ENCODE assay signal across 26 mouse cellular contexts in genomic region chr13:34424921-34425320, GRCm38 (mm10).
A peak's percentile ranks its signal among the peaks of the same experiment; 100 is the strongest.
DNase-seq lines count a peak whose midpoint lies in the region; ATAC-seq and TF ChIP-seq lines count a peak whose summit lies in the region.
"Had no signal": no experiment of that assay in that cellular context is flagged by ENCODE, and none has a peak within 500 bp of the region (broad histone marks: within the 10 kb centered on the region; RNA-seq: fewer than 3 reads in every experiment).

No protein-coding gene starts in this region.

- TF ChIP-seq EP300 in stomach, postnatal 0 days (optimal IDR thresholded peaks at IDR 0.05), result no peak

- H3K4me2 ChIP-seq in stomach, embryonic 16.5 days (ENCODE audit: low read depth, low read length), result no peak overlapping the region
- H3K4me2 ChIP-seq in stomach, postnatal 0 days (replicated peaks; ENCODE audit: low read depth), result no peak overlapping the region
- H3K4me2 ChIP-seq: embryonic facial prominence, embryonic 13.5 days; forebrain, embryonic 12.5 days; hindbrain, embryonic 14.5 days; limb, embryonic 15.5 days; stomach, embryonic 15.5 days had no signal

- peak overlapping the region; percentile 46; the same call in 1 of the 2 replicates for H3K27ac ChIP-seq in stomach, embryonic 16.5 days (ENCODE audit: low read length)
- no peak overlapping the region for H3K27ac ChIP-seq in stomach, postnatal 0 days (replicated peaks)
- H3K27ac ChIP-seq: embryonic facial prominence, embryonic 13.5 days; forebrain, embryonic 12.5 days; hindbrain, embryonic 14.5 days; limb, embryonic 15.5 days; midbrain, embryonic 10.5 days; stomach, embryonic 15.5 days had no signal

- H3K36me3 ChIP-seq in stomach, embryonic 16.5 days (ENCODE audit: control insufficient read depth, insufficient read depth, low read length), result no peaks in the 10 kb centered on the region
- no peaks in the 10 kb centered on the region for H3K36me3 ChIP-seq in stomach, postnatal 0 days (ENCODE audit: control insufficient read depth, insufficient read depth, low read length)
- H3K36me3 ChIP-seq: embryonic facial prominence, embryonic 13.5 days; forebrain, embryonic 12.5 days; limb, embryonic 15.5 days; midbrain, embryonic 10.5 days; stomach, embryonic 15.5 days had no signal

- DNase-seq in cerebellum, postnatal 14 days, result peak; percentile 4 to 13
- DNase-seq in cerebellum, adult 8-10 months, result no peak
- no peak for DNase-seq in stomach, postnatal 0 days (ENCODE audit: low spot score)
- no peak for DNase-seq in ovary, adult 18-20 months (ENCODE audit: low spot score)
- DNase-seq: adrenal gland, postnatal 25 days; B cell, adult 2 months; cerebellum, adult 11 months; cerebellum, postnatal 25 days; embryo, embryonic 11 days; gastrocnemius, postnatal 36 days; kidney, adult 8-10 months; lung, adult 18-20 months; right cerebral cortex, adult 18-20 months had no signal

- no peaks in the 10 kb centered on the region for H3K4me1 ChIP-seq in stomach, embryonic 16.5 days (ENCODE audit: control insufficient read depth, insufficient read depth, low read length)
- H3K4me1 ChIP-seq in stomach, postnatal 0 days (replicated peaks; ENCODE audit: control insufficient read depth, insufficient read depth), result no peaks in the 10 kb centered on the region
- H3K4me1 ChIP-seq: forebrain, embryonic 12.5 days; stomach, embryonic 15.5 days had no signal

- H3K4me3 ChIP-seq in stomach, embryonic 16.5 days (replicated peaks; ENCODE audit: low read length), result no peak overlapping the region
- no peak overlapping the region for H3K4me3 ChIP-seq in stomach, postnatal 0 days (ENCODE audit: low read depth, low read length)
- H3K4me3 ChIP-seq: embryonic facial prominence, embryonic 13.5 days; erythroblast, embryonic 14.5 days; forebrain, embryonic 12.5 days; limb, embryonic 15.5 days; midbrain, embryonic 10.5 days; stomach, embryonic 15.5 days had no signal

- TF ChIP-seq CTCF in stomach, postnatal 0 days (IDR thresholded peaks at IDR 0.05; ENCODE audit: low read depth), result no peak

- no peaks in the 10 kb centered on the region for H3K9me3 ChIP-seq in stomach, embryonic 16.5 days (replicated peaks; ENCODE audit: control insufficient read depth, low read length)
- no peaks in the 10 kb centered on the region for H3K9me3 ChIP-seq in stomach, postnatal 0 days (ENCODE audit: control insufficient read depth, low read length)
- H3K9me3 ChIP-seq: embryonic facial prominence, embryonic 13.5 days; forebrain, embryonic 12.5 days; limb, embryonic 15.5 days; midbrain, embryonic 10.5 days; stomach, embryonic 15.5 days had no signal

- no peaks in the 10 kb centered on the region for H3K27me3 ChIP-seq in stomach, embryonic 16.5 days (ENCODE audit: control insufficient read depth, insufficient read depth, low read length)
- no peaks in the 10 kb centered on the region for H3K27me3 ChIP-seq in stomach, postnatal 0 days (ENCODE audit: control insufficient read depth, insufficient read depth, low read length)
- H3K27me3 ChIP-seq: embryonic facial prominence, embryonic 13.5 days; forebrain, embryonic 12.5 days; limb, embryonic 15.5 days; stomach, embryonic 15.5 days had no signal

- H3K9ac ChIP-seq in stomach, embryonic 16.5 days (ENCODE audit: low read length), result no peak overlapping the region
- H3K9ac ChIP-seq in stomach, postnatal 0 days (ENCODE audit: low read length), result no peak overlapping the region
- H3K9ac ChIP-seq: embryonic facial prominence, embryonic 13.5 days; forebrain, embryonic 12.5 days; hindbrain, embryonic 14.5 days; limb, embryonic 15.5 days; stomach, embryonic 15.5 days had no signal

- no peak for ATAC-seq in stomach, embryonic 16.5 days (ENCODE audit: insufficient read depth, low FRiP score)
- no peak for ATAC-seq in stomach, postnatal 0 days (ENCODE audit: low FRiP score, low TSS enrichment)
- peak; percentile 96 for ATAC-seq in common myeloid progenitor, adult 5-6 weeks (replicated peaks; ENCODE audit: low read depth, poor library complexity, severe bottlenecking)
- 0 out of 2 replicates have a peak, but pooled peaks have one; percentile 14 for ATAC-seq in megakaryocyte-erythroid progenitor cell, adult 5-6 weeks (replicated peaks; ENCODE audit: low FRiP score, low TSS enrichment, poor library complexity, severe bottlenecking)
- ATAC-seq in CD4-positive, CD25-positive, alpha-beta regulatory T cell, adult 4 months, result no peak
- ATAC-seq: inflammation-experienced regulatory T-cells, adult 6 months; midbrain, embryonic 16.5 days had no signal

- WGBS in stomach, embryonic 16.5 days, result 71% methylated on average over 3 of the region's 3 CpGs
- WGBS in stomach, postnatal 0 days, result 62% methylated on average over 3 of the region's 3 CpGs

Comparison
In these comparisons a context has a peak if more than half of its experiments do, and no peak if none do; other contexts are left out.
1. DNase-seq: peak in cerebellum, postnatal 14 days (2 of 2); none in cerebellum, adult 8-10 months (single experiment), stomach, postnatal 0 days (single experiment) and ovary, adult 18-20 months (single experiment).
2. ATAC-seq: peak in common myeloid progenitor, adult 5-6 weeks (single experiment) and megakaryocyte-erythroid progenitor cell, adult 5-6 weeks (single experiment); none in stomach, embryonic 16.5 days (single experiment), stomach, postnatal 0 days (single experiment) and CD4-positive, CD25-positive, alpha-beta regulatory T cell, adult 4 months (single experiment).